Comparison of ENCODE assay signal across 16 mouse cellular contexts in genomic region chr16:34729371-34729770, GRCm38 (mm10).
"Had no signal": no experiment of that assay in that cellular context is flagged by ENCODE, and none has a peak within 500 bp of the region (broad histone marks: within the 10 kb centered on the region; RNA-seq: fewer than 3 reads in every experiment).

No protein-coding gene starts in this region.

- ATAC-seq: midbrain, embryonic 13.5 days; midbrain, embryonic 15.5 days had no signal

- H3K36me3 ChIP-seq: midbrain, embryonic 15.5 days; neural tube, embryonic 12.5 days had no signal

- H3K4me3 ChIP-seq: lung, embryonic 15.5 days; megakaryocyte, embryonic 14.5 days; midbrain, embryonic 13.5 days; midbrain, embryonic 15.5 days; neural tube, embryonic 12.5 days; stomach, embryonic 15.5 days had no signal

- H3K9ac ChIP-seq: lung, embryonic 15.5 days; midbrain, embryonic 13.5 days; midbrain, embryonic 15.5 days; neural tube, embryonic 12.5 days; stomach, embryonic 15.5 days had no signal

- H3K4me1 ChIP-seq: lung, embryonic 15.5 days; midbrain, embryonic 13.5 days; midbrain, embryonic 15.5 days; neural tube, embryonic 12.5 days; stomach, embryonic 15.5 days had no signal

- H3K4me2 ChIP-seq: lung, embryonic 15.5 days; midbrain, embryonic 11.5 days; midbrain, embryonic 13.5 days; midbrain, embryonic 15.5 days; neural tube, embryonic 12.5 days; stomach, embryonic 15.5 days had no signal

- H3K27ac ChIP-seq: lung, embryonic 15.5 days; macrophage; midbrain, embryonic 13.5 days; midbrain, embryonic 15.5 days; neural tube, embryonic 12.5 days; stomach, embryonic 15.5 days; stomach, postnatal 0 days had no signal

- H3K9me3 ChIP-seq: lung, embryonic 15.5 days; midbrain, embryonic 13.5 days; midbrain, embryonic 15.5 days; neural tube, embryonic 12.5 days; stomach, embryonic 15.5 days had no signal

- H3K27me3 ChIP-seq: lung, embryonic 15.5 days; megakaryocyte, embryonic 14.5 days; midbrain, embryonic 13.5 days; midbrain, embryonic 15.5 days; neural tube, embryonic 12.5 days; stomach, embryonic 15.5 days had no signal

- DNase-seq: lung, adult 2 months; lung, postnatal 14 days; lung, postnatal 36 days; right cerebral cortex, postnatal 14 days; thymus, adult 2 months; thymus, postnatal 25 days; thymus, postnatal 4 days had no signal
